Mouse (Mus musculus): ENCODE data around the gene Enox1.

Enox1 gene

DNA sequence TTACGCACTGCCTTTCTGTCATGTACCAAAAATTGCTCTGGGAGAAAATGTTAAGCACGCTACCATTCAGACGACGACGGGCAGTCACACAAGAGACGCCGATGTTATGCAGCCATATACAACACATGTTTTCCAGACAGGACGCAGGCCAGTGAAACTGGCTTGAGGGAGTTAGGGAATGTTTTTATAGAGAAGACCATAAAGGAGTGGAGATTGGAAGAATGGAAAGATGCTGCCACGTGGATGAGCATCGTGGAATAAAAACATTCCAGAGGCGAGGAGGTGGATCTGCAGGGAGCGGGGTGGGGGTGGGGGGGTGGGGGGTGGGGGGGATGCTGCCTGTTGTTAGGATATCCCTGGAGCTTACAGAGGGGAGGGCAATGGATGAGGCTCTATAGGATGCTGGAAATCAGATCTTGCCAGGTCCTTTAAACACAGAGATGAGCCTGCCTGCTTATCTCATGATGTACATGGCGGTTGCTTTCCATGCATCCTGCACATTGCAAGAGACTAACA is 116.4 kb downstream of the Enox1 start:
- peak; percentile 53 for ATAC-seq (ENCODE audit: low TSS enrichment)

DNA sequence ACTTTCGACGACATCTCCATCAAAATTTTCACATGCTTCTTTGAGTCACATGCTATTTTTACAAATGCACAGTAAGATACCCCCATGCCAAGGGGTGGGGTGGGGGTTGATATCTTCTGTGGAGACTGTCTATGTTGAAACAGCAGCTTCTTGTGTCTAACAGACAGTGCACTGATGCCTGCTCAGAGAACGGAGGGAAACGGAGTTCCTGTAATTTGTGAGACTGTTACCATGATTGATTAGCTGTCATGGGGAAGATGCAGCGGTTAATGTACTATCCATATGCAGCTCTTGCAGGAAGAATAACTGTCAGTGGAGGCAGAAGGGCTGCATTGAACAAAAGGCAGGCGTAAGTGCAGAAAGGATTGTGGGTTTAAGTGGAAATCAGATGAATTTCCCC is 117.2 kb downstream of the Enox1 start:
- ATAC-seq (ENCODE audit: low TSS enrichment): no peak

DNA sequence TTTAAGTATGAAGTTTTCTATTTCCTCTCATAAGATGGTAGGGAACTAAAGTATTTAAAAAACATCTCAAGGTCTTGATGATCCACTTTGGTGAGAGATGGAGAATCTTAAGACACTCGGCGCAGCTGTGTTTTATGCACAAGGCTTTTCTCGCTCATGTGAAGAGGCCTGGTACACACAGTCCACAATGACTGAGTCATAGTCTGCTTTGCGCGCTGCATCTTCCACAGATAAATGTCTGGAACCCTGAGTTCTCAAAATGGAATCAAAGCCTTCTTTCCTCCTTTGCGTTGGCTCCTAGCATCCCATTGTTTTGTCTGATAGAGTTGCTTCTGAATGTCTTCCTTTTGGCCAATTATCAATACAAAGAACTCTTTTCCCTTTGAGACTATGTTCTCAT is 119.0 kb downstream of the Enox1 start:
- peak; percentile 83 for ATAC-seq (ENCODE audit: low TSS enrichment)

DNA sequence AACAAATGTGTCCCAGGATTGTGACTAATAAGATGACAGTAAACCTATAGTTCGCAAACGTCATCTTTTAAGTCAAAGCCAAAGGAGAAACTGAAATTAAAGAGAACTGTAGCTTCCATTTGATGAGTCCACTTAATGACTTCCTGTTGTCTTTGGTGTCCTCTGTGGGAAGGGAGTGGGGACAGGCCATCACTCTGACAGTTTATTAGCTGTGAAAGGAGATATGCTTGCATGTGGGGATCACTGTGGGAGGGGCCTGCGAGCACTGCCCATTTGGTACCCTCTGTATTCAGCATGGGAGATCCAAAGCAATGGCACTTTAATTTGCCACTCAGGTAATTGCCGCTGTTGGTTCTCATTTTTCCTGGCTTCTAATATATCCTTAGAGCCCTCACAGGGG is 122.6 kb downstream of the Enox1 start:
- no peak for ATAC-seq (ENCODE audit: low TSS enrichment)

DNA sequence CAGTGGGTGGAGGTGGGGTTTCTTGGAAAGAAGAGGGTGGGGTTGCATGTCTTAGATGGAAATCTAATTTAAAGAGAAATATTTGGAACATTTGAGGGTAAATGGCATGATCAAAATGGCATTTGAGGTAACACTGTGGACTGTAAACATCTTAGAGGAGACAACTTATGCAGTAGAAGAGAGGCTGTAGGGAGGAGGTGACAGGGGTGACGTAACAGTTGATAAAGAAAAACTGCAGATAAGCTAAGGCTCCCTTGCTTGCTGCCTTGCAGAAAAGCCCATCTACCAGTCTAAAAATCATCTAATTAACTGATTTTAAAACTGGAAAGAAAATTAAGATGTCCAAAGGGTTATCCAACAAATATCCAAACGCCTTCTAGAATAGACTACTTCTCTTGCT is 123.9 kb downstream of the Enox1 start:
- ATAC-seq (ENCODE audit: low TSS enrichment): no peak

GRCm38 (mm10) chr14:77280893-77281292 is 124.3 kb downstream of the Enox1 start:
- ATAC-seq (ENCODE audit: low TSS enrichment): no peak

- peak; percentile 80 for ATAC-seq (ENCODE audit: low TSS enrichment)
Measured at GRCm38 (mm10) chr14:77283939-77284338, 127.4 kb downstream of the Enox1 start.

GRCm38 (mm10) chr14:77285453-77285852 is 128.9 kb downstream of the Enox1 start:
- no peak for ATAC-seq (ENCODE audit: low TSS enrichment)

DNA sequence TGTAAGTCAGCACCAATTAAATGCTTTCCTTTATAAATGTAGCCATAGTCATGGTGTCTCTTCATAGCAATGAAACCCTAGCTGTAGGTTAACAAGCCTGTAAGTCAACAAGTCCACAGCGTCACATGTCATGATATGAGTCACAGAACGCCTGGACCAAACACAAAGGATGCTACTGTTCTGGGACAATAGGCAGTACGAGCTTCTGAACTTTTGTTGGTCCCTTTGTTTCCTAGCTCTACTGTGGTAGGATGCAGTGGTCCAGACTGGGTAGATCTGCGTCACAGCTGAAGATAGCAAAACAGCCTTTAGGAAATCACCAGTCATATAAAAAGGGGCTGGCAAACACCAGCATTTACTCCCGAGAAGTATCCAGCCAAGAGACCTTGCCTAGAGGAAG is 135.2 kb downstream of the Enox1 start:
- ATAC-seq (ENCODE audit: low TSS enrichment): peak; percentile 69

- ATAC-seq (ENCODE audit: low TSS enrichment): peak; percentile 85
Measured at GRCm38 (mm10) chr14:77297039-77297438, 140.5 kb downstream of the Enox1 start.

DNA sequence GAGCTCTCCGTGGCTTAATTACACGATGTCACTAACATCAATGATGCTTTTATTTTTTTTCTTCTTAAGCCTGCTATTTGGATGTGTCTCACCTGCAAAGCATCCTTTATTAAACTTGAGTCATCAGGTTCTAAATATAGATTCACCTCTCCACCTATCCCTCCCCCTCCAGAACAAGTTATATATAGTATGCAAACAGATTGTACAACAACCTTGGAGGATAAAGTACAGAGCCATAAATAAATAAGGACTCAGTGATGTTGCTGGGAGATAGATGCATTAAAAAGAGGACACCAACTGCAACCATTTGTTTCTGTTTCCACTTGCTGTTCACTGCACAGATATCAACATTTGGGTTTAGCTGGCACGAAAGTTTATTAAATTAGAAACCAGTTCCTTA is 141.8 kb downstream of the Enox1 start:
- ATAC-seq (ENCODE audit: low TSS enrichment): no peak

DNA sequence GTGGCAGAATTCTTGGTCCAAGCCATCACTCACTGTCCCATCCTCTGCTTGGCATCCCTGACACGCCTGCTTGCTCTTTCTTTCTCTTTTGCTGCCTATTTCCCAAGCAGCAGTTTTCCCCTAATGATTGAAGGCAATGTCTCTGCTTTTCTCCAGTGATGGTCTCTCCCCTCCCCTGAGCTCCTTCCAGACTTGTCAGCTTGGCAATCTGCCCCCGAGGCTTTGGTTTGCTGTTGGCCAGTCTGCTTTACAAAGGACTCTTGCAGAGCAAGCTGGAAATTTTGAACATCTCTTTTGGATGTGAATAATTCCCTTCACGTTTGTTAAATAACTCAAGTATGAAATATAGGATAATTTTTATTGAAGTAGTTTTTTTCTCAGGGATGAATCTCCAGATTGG is 153.0 kb downstream of the Enox1 start:
- ATAC-seq (ENCODE audit: low TSS enrichment): no peak

- ATAC-seq (ENCODE audit: low TSS enrichment): no peak
Measured at GRCm38 (mm10) chr14:77311456-77311855, 154.9 kb downstream of the Enox1 start.

DNA sequence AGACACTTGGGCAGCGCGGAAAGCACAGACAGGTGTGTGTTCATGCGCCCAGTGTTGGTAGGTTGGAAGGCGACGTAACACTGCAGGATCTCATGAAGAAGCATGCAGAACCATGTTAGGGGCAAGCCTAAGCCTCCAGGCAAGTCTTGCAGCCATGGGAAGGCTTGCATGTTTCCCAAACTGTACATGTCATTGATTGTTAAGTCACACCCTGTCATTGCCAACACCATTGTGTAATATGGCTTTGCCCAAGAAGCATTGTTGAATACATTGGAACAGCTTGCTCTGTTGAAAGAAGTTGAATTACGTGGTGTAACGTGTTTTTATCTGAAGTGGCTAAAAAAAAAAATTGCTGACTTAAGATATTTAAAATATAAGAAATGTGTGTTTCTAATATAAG is 162.8 kb downstream of the Enox1 start:
- no peak for ATAC-seq (ENCODE audit: low TSS enrichment)

- ATAC-seq (ENCODE audit: low TSS enrichment): peak; percentile 85
Measured at GRCm38 (mm10) chr14:77324348-77324747, 167.8 kb downstream of the Enox1 start.

DNA sequence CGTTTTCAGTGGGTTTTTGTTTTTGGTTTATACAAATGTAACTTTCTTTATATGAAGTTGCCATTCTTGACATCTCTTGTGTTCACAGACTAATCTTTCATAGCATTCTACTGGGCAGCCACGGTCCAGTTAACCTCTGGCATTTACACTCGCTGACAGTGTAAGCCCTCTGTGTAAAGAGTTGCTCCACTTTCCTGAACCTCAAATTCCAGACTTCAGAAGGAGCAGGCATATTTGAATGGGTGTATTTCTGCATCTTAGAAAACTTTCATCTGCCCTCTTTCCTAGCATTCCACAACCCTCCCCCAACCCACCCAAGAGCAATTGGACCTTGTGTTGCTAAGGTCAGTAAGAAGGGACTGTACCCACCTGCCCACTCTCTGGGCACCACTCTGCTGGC is 171.1 kb downstream of the Enox1 start:
- no peak for ATAC-seq (ENCODE audit: low TSS enrichment)

GRCm38 (mm10) chr14:77329791-77330190 is 173.2 kb downstream of the Enox1 start:
- ATAC-seq (ENCODE audit: low TSS enrichment): no peak

DNA sequence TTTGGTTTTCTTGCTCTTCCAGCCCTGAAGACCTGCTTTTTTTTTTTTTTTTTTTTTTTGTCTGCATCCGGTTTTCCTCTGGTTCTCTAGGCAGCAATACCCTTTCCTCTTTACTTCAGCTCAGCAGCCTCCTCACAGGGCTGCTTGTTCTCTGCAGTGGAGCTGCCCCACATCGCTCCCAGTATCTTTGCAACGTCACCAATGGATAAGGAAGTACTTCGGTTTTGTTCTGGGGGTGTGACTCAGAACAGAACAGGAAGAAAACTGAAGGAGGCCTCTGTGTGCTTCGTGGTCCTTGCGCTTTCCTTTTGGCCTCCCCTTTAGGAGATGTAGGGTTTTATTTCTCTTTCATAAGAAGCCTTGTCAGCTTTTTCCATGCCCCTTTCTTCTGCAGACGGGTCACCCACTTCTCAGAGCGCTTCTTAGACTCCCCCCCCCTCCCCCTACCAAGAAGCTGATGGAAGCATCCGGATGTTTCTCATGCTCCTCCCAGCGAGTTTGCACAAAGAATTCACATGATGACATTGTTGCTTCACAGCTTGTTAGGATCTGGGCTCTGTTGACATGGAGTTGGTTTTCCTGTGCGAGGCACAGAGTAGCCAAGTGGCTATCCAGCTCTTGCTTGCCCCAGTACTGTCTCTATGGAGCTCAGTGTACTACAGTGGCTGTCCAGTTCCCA is 187.2 kb downstream of the Enox1 start:
- peak; percentile 39; the same call in 1 of the 2 replicates for ATAC-seq (ENCODE audit: low TSS enrichment)

- peak; percentile 79 for ATAC-seq (ENCODE audit: low TSS enrichment)
Measured at GRCm38 (mm10) chr14:77346296-77346695, 189.7 kb downstream of the Enox1 start.

- ATAC-seq (ENCODE audit: low TSS enrichment): peak; percentile 80
Measured at GRCm38 (mm10) chr14:77351803-77352352, 195.3 kb downstream of the Enox1 start.

- no peak for ATAC-seq (ENCODE audit: low TSS enrichment)
Measured at GRCm38 (mm10) chr14:77362662-77363061, 206.1 kb downstream of the Enox1 start.

DNA sequence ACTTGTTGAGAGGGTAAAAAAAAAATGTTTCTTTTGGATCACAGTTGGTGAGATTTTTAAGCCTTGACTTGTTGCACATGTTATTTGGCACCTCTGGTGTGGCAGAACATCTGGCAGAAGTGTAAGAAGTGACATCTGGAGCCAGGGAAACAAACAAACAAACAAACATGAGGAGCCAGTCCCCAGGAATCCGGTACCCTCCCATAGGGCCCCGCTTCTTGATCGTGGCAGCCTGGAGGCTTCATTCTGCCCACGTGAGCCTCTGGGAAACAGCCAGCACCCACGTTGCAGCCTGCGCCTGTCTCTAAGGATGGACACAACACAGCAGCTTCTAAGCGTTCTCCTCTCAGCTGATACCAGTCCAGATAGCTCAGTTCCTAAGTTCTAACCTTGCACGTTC is 211.8 kb downstream of the Enox1 start:
- ATAC-seq (ENCODE audit: low TSS enrichment): peak; percentile 49

DNA sequence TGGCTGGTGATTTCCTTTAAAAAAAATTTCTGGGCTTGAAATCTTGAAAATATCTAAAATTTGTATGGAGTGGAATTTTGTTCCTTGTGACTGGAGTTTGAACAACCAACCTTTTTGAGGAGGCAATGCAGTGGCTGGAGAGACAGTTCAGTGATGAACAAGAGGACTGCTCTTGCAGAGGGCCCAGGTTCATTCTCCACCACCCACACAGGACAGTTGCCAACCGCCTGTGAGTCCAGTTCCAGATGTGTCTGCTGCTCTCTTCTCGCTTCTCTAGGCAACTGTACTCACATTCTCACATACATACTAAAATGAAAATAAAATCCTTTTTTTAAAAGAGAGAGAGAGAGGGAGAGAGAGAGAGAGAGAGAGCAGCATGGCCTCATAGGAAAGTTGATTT is 212.5 kb downstream of the Enox1 start:
- no peak for ATAC-seq (ENCODE audit: low TSS enrichment)

- ATAC-seq (ENCODE audit: low TSS enrichment): no peak
Measured at GRCm38 (mm10) chr14:77370521-77370920, 214.0 kb downstream of the Enox1 start.
